Mouse (Mus musculus) adrenal gland, adult (tissue): Measurements from ENCODE around the gene Rtn2.

Source experiments
- DNase-seq, 2 experiments: peaks; one replicate each; pipeline ENCODE4 v3.0.0; 2022 to 2023; ENCODE audit warnings: low spot score in 1 of 2; ENCODE audit not compliant: inconsistent age in 2 of 2

The Rtn2 gene

GRCm38 (mm10) chr7:19282385-19282784, at the start of gene Rtn2:
Gene Rtn2 (plus strand): TSS chr7:19282624.
- peak; percentile 78 to 89 for DNase-seq

GRCm38 (mm10) chr7:19234652-19235051, 47.8 kb upstream of the Rtn2 start:
- no peak for DNase-seq

- no peak for DNase-seq
These were observed 47.2 kb upstream of the Rtn2 start for GRCm38 (mm10) chr7:19235092-19235671.

- peak in 1 of 2 experiments; percentile 33 for DNase-seq
These were observed 46.0 kb upstream of the Rtn2 start for GRCm38 (mm10) chr7:19236411-19236810.

- DNase-seq = no peak
These were observed 44.1 kb upstream of the Rtn2 start for GRCm38 (mm10) chr7:19238344-19238743.

GRCm38 (mm10) chr7:19239423-19239822, 43.0 kb upstream of the Rtn2 start:
- peak; percentile 86 to 96 for DNase-seq

GRCm38 (mm10) chr7:19239986-19240385, 42.4 kb upstream of the Rtn2 start:
- DNase-seq = no peak

GRCm38 (mm10) chr7:19240905-19241463, 41.4 kb upstream of the Rtn2 start:
- no peak for DNase-seq

GRCm38 (mm10) chr7:19242005-19242404, 40.4 kb upstream of the Rtn2 start:
- DNase-seq = no peak

GRCm38 (mm10) chr7:19243858-19244257, 38.6 kb upstream of the Rtn2 start:
- no peak for DNase-seq

- DNase-seq = peak; percentile 57 to 83
These were observed 37.3 kb upstream of the Rtn2 start for GRCm38 (mm10) chr7:19245083-19245482.

- no peak for DNase-seq
These were observed 35.6 kb upstream of the Rtn2 start for GRCm38 (mm10) chr7:19246855-19247254.

GRCm38 (mm10) chr7:19247511-19247910, 34.9 kb upstream of the Rtn2 start:
- DNase-seq = no peak

- DNase-seq = no peak
These were observed 30.3 kb upstream of the Rtn2 start for GRCm38 (mm10) chr7:19252078-19252477.

GRCm38 (mm10) chr7:19253437-19253836, 29.0 kb upstream of the Rtn2 start:
- DNase-seq = peak in 1 of 2 experiments; percentile 65

- DNase-seq = peak in 1 of 2 experiments; percentile 26
These were observed 27.0 kb upstream of the Rtn2 start for GRCm38 (mm10) chr7:19255395-19255794.

GRCm38 (mm10) chr7:19256567-19256966, 25.9 kb upstream of the Rtn2 start:
- no peak for DNase-seq

- DNase-seq = peak; percentile 62 to 87
These were observed 24.9 kb upstream of the Rtn2 start for GRCm38 (mm10) chr7:19257390-19258022.

GRCm38 (mm10) chr7:19258336-19258735, 24.1 kb upstream of the Rtn2 start:
- DNase-seq = peak in 1 of 2 experiments; percentile 61

GRCm38 (mm10) chr7:19265147-19265546, 17.3 kb upstream of the Rtn2 start:
- DNase-seq = peak in 1 of 2 experiments; percentile 45

GRCm38 (mm10) chr7:19265928-19266822, 16.2 kb upstream of the Rtn2 start:
- DNase-seq = peak in 1 of 2 experiments; percentile 49
